Mouse (Mus musculus): Measurements from ENCODE around the gene Raver1.

- TF ChIP-seq CTCF (IDR thresholded peaks at IDR 0.05; ENCODE audit: extremely low read depth, insufficient read depth, low read length) (no peak), POLR2A (IDR thresholded peaks at IDR 0.05; ENCODE audit: extremely low read depth, insufficient read depth, low read length) (no peak)
These were observed 43.6 kb upstream of the Raver1 start for GRCm38 (mm10) chr9:21135329-21135890.

Measured in cortical plate, adult 2 months (tissue).